ENCODE assay signal across 8 mouse cellular contexts in the genomic region with DNA sequence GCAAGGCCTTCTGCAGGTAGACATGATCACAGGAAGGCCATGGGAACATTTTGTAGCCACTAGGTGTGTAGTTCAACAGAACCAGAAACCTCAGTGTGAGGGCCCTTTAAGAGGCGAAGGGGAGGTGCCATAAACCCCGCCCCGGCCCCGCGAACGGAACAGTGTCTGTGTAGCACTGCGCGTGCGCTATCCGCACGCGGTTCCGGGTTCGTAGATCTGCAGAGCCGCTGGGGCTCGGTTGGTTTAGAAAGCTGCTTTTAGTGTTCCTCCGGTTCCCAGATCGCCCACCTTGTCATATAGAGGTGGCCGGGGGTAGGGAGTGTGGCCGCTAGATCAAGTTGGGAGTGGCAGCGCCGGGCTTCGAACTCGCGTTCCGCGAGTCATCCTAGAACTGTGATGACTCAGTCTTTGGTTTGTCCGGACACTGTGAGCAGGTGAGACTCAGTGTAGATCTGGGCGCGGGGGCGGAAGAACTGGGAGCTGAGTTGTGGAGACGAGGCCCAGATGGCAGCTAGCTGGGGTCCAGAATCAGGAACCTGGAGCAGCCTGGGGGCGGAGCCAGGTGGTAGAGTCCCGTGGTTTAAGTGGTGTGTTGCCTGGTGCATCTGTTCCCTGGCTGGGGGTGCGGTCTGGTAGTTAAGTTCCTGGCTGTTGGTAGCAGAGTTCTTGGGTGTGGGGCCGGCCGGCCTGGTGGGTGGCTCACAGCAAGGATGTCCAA. TPM values are rescaled to one million over a fixed set of nuclear protein-coding genes. Genes with fewer than 3 reads are reported as not detected.
DNase-seq lines count a peak whose midpoint lies in the region; ATAC-seq lines count a peak whose summit lies in the region.

A gene (plus strand): TSS at position 168 of the 718 bp plus-strand sequence.

- no peaks in the 10 kb centered on the region for H3K9me3 ChIP-seq in embryonic facial prominence, embryonic 11.5 days (replicated peaks; ENCODE audit: control insufficient read depth, low read length)
- H3K9me3 ChIP-seq in limb, embryonic 13.5 days, result no peaks in the 10 kb centered on the region
- no peaks in the 10 kb centered on the region for H3K9me3 ChIP-seq in midbrain, embryonic 16.5 days (replicated peaks; ENCODE audit: control insufficient read depth, low read length, poor library complexity, severe bottlenecking)

- H3K36me3 ChIP-seq in embryonic facial prominence, embryonic 11.5 days (replicated peaks; ENCODE audit: control insufficient read depth, insufficient read depth, low read depth, low read length), result peaks cover 5% of the 10 kb centered on the region
- H3K36me3 ChIP-seq in limb, embryonic 13.5 days, result peaks cover 42% of the 10 kb centered on the region
- peaks cover 12% of the 10 kb centered on the region for H3K36me3 ChIP-seq in midbrain, embryonic 16.5 days (ENCODE audit: control insufficient read depth, insufficient read depth, low read length)

- peak within 1 kb of the TSS; percentile 65 for H3K4me3 ChIP-seq in embryonic facial prominence, embryonic 11.5 days (ENCODE audit: low read depth, low read length)
- peak within 1 kb of the TSS; percentile 61 for H3K4me3 ChIP-seq in limb, embryonic 13.5 days
- H3K4me3 ChIP-seq in midbrain, embryonic 16.5 days (ENCODE audit: low read depth, low read length), result peak within 1 kb of the TSS; percentile 57

- 1% methylated on average over 37 of the region's 37 CpGs for WGBS in embryonic facial prominence, embryonic 11.5 days
- WGBS in limb, embryonic 13.5 days, result 1% methylated on average over 37 of the region's 37 CpGs
- 1% methylated on average over 37 of the region's 37 CpGs for WGBS in midbrain, embryonic 16.5 days

- no peaks in the 10 kb centered on the region; the same call in 1 of the 2 replicates for H3K4me1 ChIP-seq in embryonic facial prominence, embryonic 11.5 days (ENCODE audit: control insufficient read depth, insufficient read depth, low read length)
- H3K4me1 ChIP-seq in limb, embryonic 13.5 days, result peaks cover 10% of the 10 kb centered on the region
- H3K4me1 ChIP-seq in midbrain, embryonic 16.5 days (ENCODE audit: control insufficient read depth, insufficient read depth, low read length), result peaks cover 10% of the 10 kb centered on the region

- peak within 1 kb of the TSS; percentile 78 for H3K4me2 ChIP-seq in embryonic facial prominence, embryonic 11.5 days (ENCODE audit: low read depth, low read length)
- H3K4me2 ChIP-seq in limb, embryonic 13.5 days (replicated peaks), result peak within 1 kb of the TSS; percentile 78
- peak within 1 kb of the TSS; percentile 95 for H3K4me2 ChIP-seq in midbrain, embryonic 16.5 days (ENCODE audit: low read length)

- no peak within 1 kb of the TSS for H3K27ac ChIP-seq in embryonic facial prominence, embryonic 11.5 days (replicated peaks; ENCODE audit: low read depth, low read length)
- H3K27ac ChIP-seq in limb, embryonic 13.5 days, result no peak within 1 kb of the TSS
- peak within 1 kb of the TSS; percentile 47; the same call in 1 of the 2 replicates for H3K27ac ChIP-seq in midbrain, embryonic 16.5 days (ENCODE audit: low read length)

- peak; percentile 73 for DNase-seq in urinary bladder, adult 18-20 months (ENCODE audit: low spot score in 2 of 2)
- DNase-seq in urinary bladder, postnatal 10 days (ENCODE audit: low spot score), result no peak
- peak; percentile 91 for DNase-seq in embryonic facial prominence, embryonic 11.5 days (ENCODE audit: low spot score)
- DNase-seq in heart, adult 11 months, result peak; percentile 98
- DNase-seq in kidney, adult 18-20 months, result peak; percentile 85
- DNase-seq in spleen, postnatal 10 days (ENCODE audit: low spot score in 2 of 2), result peak; percentile 62 to 90

- ATAC-seq in embryonic facial prominence, embryonic 11.5 days (replicated peaks; ENCODE audit: insufficient number of reproducible peaks, low FRiP score, low TSS enrichment, low read depth), result peak; percentile 76
- peak; percentile 86 for ATAC-seq in limb, embryonic 13.5 days (ENCODE audit: low FRiP score, low read depth)
- peak; percentile 84 for ATAC-seq in midbrain, embryonic 16.5 days

- H3K27me3 ChIP-seq in embryonic facial prominence, embryonic 11.5 days (ENCODE audit: control insufficient read depth, insufficient read depth, low read length), result no peaks in the 10 kb centered on the region
- no peaks in the 10 kb centered on the region for H3K27me3 ChIP-seq in limb, embryonic 13.5 days
- no peaks in the 10 kb centered on the region for H3K27me3 ChIP-seq in midbrain, embryonic 16.5 days (ENCODE audit: control insufficient read depth, insufficient read depth, low read depth, low read length)

- H3K9ac ChIP-seq in embryonic facial prominence, embryonic 11.5 days (replicated peaks; ENCODE audit: low read length), result peak within 1 kb of the TSS; percentile 69
- H3K9ac ChIP-seq in limb, embryonic 13.5 days, result peak within 1 kb of the TSS; percentile 61
- peak within 1 kb of the TSS; percentile 68 for H3K9ac ChIP-seq in midbrain, embryonic 16.5 days (ENCODE audit: low read depth, low read length)

RNA-seq across cellular contexts. Expression of the gene that starts here (rescaled TPM):
- polyA plus RNA-seq in embryonic facial prominence, embryonic 11.5 days (2014; fragmentation: Nextera tagmentation; extraction: Ambion mirVana), result 19.2 and 19.5 TPM in 2 replicates
- polyA plus RNA-seq in limb, embryonic 13.5 days (2015; fragmentation: Nextera tagmentation; extraction: Ambion mirVana), result 25.1 and 26.0 TPM in 2 replicates
- 35.0 and 38.2 TPM in 2 replicates for polyA plus RNA-seq in midbrain, embryonic 16.5 days (2015; fragmentation: Nextera tagmentation; extraction: Ambion mirVana)
